Mouse (Mus musculus): ENCODE measurements around the gene Magi2.
"Not testable (repeated sequence)": the region's sequence is repeated elsewhere in the genome, so short reads cannot be mapped to it uniquely, and the experiment has no call there.

The Magi2 gene

GRCm38 (mm10) chr5:19226866-19227243, at the start of gene Magi2:
TSS of gene Magi2 (plus strand) at chr5:19227036.
- DNase-seq (ENCODE audit: low read depth, low spot score), result no peak

GRCm38 (mm10) chr5:19178594-19178993, 48.2 kb upstream of the Magi2 start:
- no peak for DNase-seq (ENCODE audit: low read depth, low spot score)

GRCm38 (mm10) chr5:19186175-19186574, 40.7 kb upstream of the Magi2 start:
- DNase-seq (ENCODE audit: low read depth, low spot score), result no peak

GRCm38 (mm10) chr5:19211665-19212064, 15.2 kb upstream of the Magi2 start:
- no peak for DNase-seq (ENCODE audit: low read depth, low spot score)

- DNase-seq (ENCODE audit: low read depth, low spot score), result peak; percentile 65
These were observed 531 bp upstream of the Magi2 start for GRCm38 (mm10) chr5:19226144-19226865.

- DNase-seq (ENCODE audit: low read depth, low spot score), result no peak
These were observed 445 bp downstream of the Magi2 start for GRCm38 (mm10) chr5:19227281-19227680.

GRCm38 (mm10) chr5:19227791-19228331, 1.0 kb downstream of the Magi2 start:
- DNase-seq (ENCODE audit: low read depth, low spot score), result peak; percentile 66

GRCm38 (mm10) chr5:19241797-19242196, 15.0 kb downstream of the Magi2 start:
- DNase-seq (ENCODE audit: low read depth, low spot score), result no peak

GRCm38 (mm10) chr5:19246426-19246825, 19.6 kb downstream of the Magi2 start:
- DNase-seq (ENCODE audit: low read depth, low spot score), result no peak

GRCm38 (mm10) chr5:19247266-19247665, 20.4 kb downstream of the Magi2 start:
- no peak for DNase-seq (ENCODE audit: low read depth, low spot score)

- DNase-seq (ENCODE audit: low read depth, low spot score), result no peak
These were observed 36.0 kb downstream of the Magi2 start for GRCm38 (mm10) chr5:19262816-19263215.

GRCm38 (mm10) chr5:19264627-19265026, 37.8 kb downstream of the Magi2 start:
- DNase-seq (ENCODE audit: low read depth, low spot score), result peak; percentile 15

GRCm38 (mm10) chr5:19292581-19292980, 65.7 kb downstream of the Magi2 start:
- no peak for DNase-seq (ENCODE audit: low read depth, low spot score)

- no peak for DNase-seq (ENCODE audit: low read depth, low spot score)
These were observed 79.8 kb downstream of the Magi2 start for GRCm38 (mm10) chr5:19306656-19307055.

- no peak for DNase-seq (ENCODE audit: low read depth, low spot score)
These were observed 83.0 kb downstream of the Magi2 start for GRCm38 (mm10) chr5:19309870-19310269.

GRCm38 (mm10) chr5:19322532-19322931, 95.7 kb downstream of the Magi2 start:
- DNase-seq (ENCODE audit: low read depth, low spot score), result no peak

GRCm38 (mm10) chr5:19337561-19337960, 110.7 kb downstream of the Magi2 start:
- DNase-seq (ENCODE audit: low read depth, low spot score), result no peak

- DNase-seq (ENCODE audit: low read depth, low spot score), result no peak
These were observed 141.3 kb downstream of the Magi2 start for GRCm38 (mm10) chr5:19368175-19368574.

- DNase-seq (ENCODE audit: low read depth, low spot score), result no peak
These were observed 169.0 kb downstream of the Magi2 start for GRCm38 (mm10) chr5:19395876-19396275.

GRCm38 (mm10) chr5:19400299-19400698, 173.5 kb downstream of the Magi2 start:
- no peak for DNase-seq (ENCODE audit: low read depth, low spot score)

GRCm38 (mm10) chr5:19400738-19401408, 174.0 kb downstream of the Magi2 start:
- DNase-seq (ENCODE audit: low read depth, low spot score), result peak; percentile 47

GRCm38 (mm10) chr5:19404268-19404667, 177.4 kb downstream of the Magi2 start:
- not testable (repeated sequence) for DNase-seq (ENCODE audit: low read depth, low spot score)

GRCm38 (mm10) chr5:19414556-19414955, 187.7 kb downstream of the Magi2 start:
- no peak for DNase-seq (ENCODE audit: low read depth, low spot score)

Data from 3T3-L1 (cell line).